7 mouse cellular contexts compared by ENCODE assay signal in the genomic region with DNA sequence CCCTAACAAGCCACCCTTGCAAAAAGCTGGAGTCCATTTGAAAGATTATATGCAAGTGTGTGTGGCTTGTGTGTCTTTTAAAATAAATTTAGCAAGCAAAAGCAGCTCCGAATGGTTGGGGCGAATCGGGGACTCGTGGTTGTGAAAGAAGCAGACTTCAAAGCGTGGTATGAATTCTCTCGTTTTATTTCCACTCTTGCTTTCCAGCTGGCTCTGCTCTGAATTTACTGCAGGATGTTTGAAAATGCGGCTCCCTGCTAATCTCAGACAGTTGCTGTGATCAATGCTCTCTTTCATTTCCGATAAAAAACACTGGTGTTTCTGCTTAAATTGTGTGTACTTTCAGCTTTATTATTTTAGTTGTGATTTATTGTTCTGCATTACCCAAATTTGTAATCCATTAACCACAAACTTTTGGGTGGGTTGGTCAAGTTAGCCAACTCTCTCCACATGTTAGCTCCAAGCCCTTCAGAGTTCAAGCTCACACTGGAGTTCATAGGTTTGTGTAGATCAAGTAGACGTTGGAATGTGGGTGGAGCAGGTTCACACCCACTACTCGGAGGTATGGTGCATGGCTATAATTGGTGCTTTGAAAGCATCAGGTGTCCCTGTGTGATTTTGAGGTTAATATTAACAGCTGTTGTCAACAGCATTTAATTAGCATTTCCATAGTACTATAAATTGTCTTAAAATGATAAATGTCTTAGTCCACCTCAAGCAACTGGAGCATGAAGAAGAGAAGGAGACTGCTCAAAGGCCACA.
DNase-seq lines count a peak whose midpoint lies in the region; ATAC-seq lines count a peak whose summit lies in the region.

No protein-coding gene starts in this region.

- whole genome bisulfite sequencing in lung, embryonic 16.5 days: 33% methylated on average over 10 of the region's 10 CpGs

- H3K36me3 ChIP-seq in lung, embryonic 16.5 days (ENCODE audit: control insufficient read depth, insufficient read depth, low read length): no peaks in the 10 kb centered on the region

- H3K4me1 ChIP-seq in lung, embryonic 16.5 days (replicated peaks; ENCODE audit: control insufficient read depth, insufficient read depth, low read length): peaks cover 33% of the 10 kb centered on the region

- no peak overlapping the region for H3K4me3 ChIP-seq in lung, embryonic 16.5 days (ENCODE audit: low read length)

- no peaks in the 10 kb centered on the region for H3K27me3 ChIP-seq in lung, embryonic 16.5 days (ENCODE audit: control insufficient read depth, insufficient read depth, low read depth, low read length)

- DNase-seq in thymus, postnatal 0 days (ENCODE audit: low spot score): peak; percentile 19
- DNase-seq in thymus, postnatal 4 days: no peak
- DNase-seq in embryo, embryonic 10 days (ENCODE audit: low spot score): no peak
- no peak for DNase-seq in thymus, postnatal 14 days
- DNase-seq in adrenal gland, postnatal 4 days (ENCODE audit: low spot score in 2 of 2): no peak

- H3K4me2 ChIP-seq in lung, embryonic 16.5 days (ENCODE audit: low read depth, low read length): no peak overlapping the region

- H3K9ac ChIP-seq in lung, embryonic 16.5 days (ENCODE audit: low read length): no peak overlapping the region

- peak; percentile 41 for ATAC-seq in inflammation-experienced regulatory T-cells, adult 6 months
- peak; percentile 87 for ATAC-seq in lung, embryonic 16.5 days (ENCODE audit: low read depth)

- no peaks in the 10 kb centered on the region; the same call in 1 of the 2 replicates for H3K9me3 ChIP-seq in lung, embryonic 16.5 days (ENCODE audit: control insufficient read depth, low read length)

- H3K27ac ChIP-seq in lung, embryonic 16.5 days (ENCODE audit: low read length): peak overlapping the region; percentile 92
